Mouse (Mus musculus) megakaryocyte, embryonic 14.5 days (primary cell): Measurements from ENCODE around the gene Trmt112.

ENCODE experiments used
- FLI1 ChIP-seq: IDR thresholded peaks from 2 replicates; pipeline ENCODE4 v1.6.1; 2012; ENCODE audit warnings: low read length, inconsistent platforms, mixed read lengths
- GATA1 ChIP-seq: IDR thresholded peaks from 3 replicates; pipeline ENCODE4 v1.6.1; 2012; ENCODE audit warnings: mixed read lengths, low read length, inconsistent platforms, borderline replicate concordance

DNA sequence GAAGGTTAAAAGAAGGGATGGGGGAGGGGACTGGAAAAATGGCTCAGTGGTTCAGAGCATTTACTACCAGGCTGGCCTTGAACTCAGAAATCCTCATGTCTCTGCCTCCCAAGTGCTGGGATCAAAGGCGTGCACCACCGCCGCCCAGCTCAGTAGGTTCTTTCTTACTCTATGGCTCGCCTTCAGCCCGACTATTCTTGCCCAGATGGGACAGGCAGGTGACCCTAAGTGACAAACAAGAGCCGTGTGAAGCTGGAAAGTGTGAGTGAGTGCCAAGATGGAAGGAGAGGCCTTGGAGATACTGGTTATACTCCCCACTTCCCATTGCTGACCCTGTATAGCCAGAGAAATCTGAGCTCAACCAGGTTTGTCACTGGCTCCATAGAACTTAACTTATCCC is 34.2 kb downstream of the Trmt112 start:
- TF ChIP-seq GATA1 (no peak), FLI1 (no peak)
